Mouse (Mus musculus) adrenal gland, postnatal 14 days (tissue): ENCODE data around the gene Prkn. TPM values are rescaled to one million over a fixed set of nuclear protein-coding genes. Genes with fewer than 3 reads are reported as not detected.

ENCODE experiments used
- DNase-seq: peaks from one replicate; pipeline ENCODE4 v3.0.0; 2021; ENCODE audit warnings: mixed read lengths
- total RNA-seq: library from RNA; stranded (reverse); gene quantifications from 2 replicates; pipeline ENCODE4 v1.2.3, GENCODE M21; 2021

The Prkn gene
- total RNA-seq, 1 experiment from 2014 or later: 6.9 TPM

DNA sequence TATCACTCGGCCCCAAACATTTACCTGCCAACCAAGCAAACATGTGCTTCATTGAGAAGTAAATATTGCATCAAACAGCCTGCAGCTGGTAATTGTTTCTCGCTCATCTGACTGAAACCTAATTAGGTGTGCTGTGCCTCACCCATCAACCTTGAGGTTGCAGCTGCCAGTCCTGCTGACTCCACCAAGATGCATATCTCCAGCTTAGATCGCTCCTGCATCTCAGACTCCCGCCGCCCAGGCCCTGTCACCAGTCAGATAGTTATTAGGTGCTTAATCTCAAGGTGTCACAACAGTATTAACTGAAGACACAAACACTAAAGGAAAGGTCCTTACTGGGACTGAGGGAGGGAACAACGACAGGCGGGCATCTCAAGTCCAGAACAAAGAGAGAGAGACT is 1264.1 kb downstream of the Prkn start:
- no peak for DNase-seq

DNA sequence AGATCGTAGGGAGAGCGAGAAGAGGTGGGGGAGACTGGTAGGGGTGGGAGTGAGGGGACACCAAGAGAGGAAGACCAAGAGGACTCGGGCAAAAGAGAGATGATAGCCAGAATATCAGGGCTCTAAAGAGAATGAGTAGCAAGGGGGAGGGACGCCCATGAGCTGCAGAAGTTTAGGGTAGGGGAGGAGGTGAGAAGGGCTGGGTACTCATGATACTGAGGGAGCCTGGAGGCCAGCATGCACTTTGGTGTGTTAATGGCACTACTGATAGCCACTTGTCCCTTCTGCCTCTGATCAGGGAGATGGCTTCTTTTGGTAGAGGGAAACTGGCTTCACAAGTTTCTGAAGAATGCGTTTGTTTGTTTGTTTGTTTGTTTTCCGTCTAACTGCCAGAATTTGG is 1264.5 kb downstream of the Prkn start:
- DNase-seq: no peak

DNA sequence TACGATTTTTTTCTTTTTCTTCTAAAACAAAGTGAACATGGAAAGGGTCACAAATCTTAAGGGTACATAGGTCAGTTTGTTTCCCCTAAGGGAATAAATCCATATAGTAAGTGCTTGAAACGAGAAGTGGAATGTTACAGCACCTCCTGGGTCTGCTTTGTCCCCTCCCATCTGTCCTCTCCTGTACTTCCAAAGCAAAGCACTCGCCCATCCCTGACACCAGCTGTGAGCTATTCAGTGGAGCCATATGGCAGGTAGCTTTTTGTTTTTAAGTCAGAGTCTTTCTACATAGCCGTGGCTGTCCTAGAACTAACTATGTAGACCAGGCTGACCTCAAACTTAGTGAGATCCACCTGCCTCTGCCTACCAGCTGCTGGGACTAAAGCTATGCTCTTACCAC is 1266.1 kb downstream of the Prkn start:
- no peak for DNase-seq

Other genes with a start within 250 kb of the Prkn start
- gene Pacrg, start 73 bp upstream of the Prkn start, total RNA-seq: 2.3 and 3.5 TPM in 2 replicates